Mouse (Mus musculus) embryonic stem cell, embryonic (primary cell): ENCODE measurements at regions not wholly inside any gene's neighbourhood (a gene's known extent, or its start where the extent isn't known, plus 50 kb on each side); places are given as distances from the start of the nearest gene placed in this dataset.

Experiments
- CTCF ChIA-PET, 4 experiments: fragments of 300-600 bp in 2 of 4; fragments of 350-600 bp in 2 of 4; sonication (Branson Sonifier 250); formaldehyde crosslinking; loops; one replicate each; lab custom pipeline; 2022; ENCODE audit warnings: inconsistent platforms in 2 of 4; lab: Charles Lee
- POLR2A ChIA-PET, 4 experiments: fragments of 300-600 bp in 2 of 4; fragments of 350-600 bp in 2 of 4; sonication (Branson Sonifier 250); formaldehyde crosslinking; loops; one replicate each; lab custom pipeline; 2022; ENCODE audit warnings: antibody characterized with exemption in 4 of 4, inconsistent platforms in 1 of 4; lab: Charles Lee

GRCm38 (mm10) chr13:52042867-52043266 lies 196.4 kb downstream of the Gadd45g start:
- ChIA-PET CTCF (no interaction called here), POLR2A (interaction anchor here in 1 of 4 experiments (1.2 kb wide), 1 partner anchor 197 kb away, joined by 3 read pairs; the partner anchor contains the start of gene Gadd45g)

DNA sequence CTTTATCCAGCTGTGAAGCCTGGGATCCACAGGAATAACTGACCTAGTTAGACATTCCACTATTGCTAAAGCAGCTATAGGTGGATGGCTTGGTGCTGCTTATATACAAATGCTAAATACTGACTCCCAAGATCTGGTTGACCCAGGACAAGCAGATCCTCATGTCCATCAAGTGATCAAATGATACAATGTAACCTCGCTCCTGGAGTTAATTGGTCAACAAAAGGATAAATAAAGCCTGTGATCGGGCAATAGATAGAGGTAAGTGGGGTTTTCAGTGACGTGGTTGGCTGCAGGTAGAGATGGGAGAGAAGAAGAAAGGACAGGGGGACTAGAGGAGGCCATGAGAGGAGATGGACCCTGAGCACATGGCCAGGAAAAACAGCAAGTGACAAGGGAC lies 197.4 kb downstream of the Gadd45g start:
- CTCF ChIA-PET = interaction anchor here in 1 of 4 experiments (0.6 to 0.7 kb wide), 2 partner anchors 66 to 157 kb away, joined by 4 to 8 read pairs; no protein-coding TSS in a partner anchor

GRCm38 (mm10) chr13:52045349-52045748 lies 198.9 kb downstream of the Gadd45g start:
- ChIA-PET POLR2A (interaction anchor here in 2 of 4 experiments (1.0 to 1.4 kb wide), 3 partner anchors 24 to 199 kb away, joined by 3 to 4 read pairs (median 4); partner anchors contain the start of gene Gadd45g (in 1 of the 2)), CTCF (interaction anchor here in 1 of 4 experiments (0.6 kb wide), 3 partner anchors 9 to 581 kb away, joined by 3 to 8 read pairs (median 7); no protein-coding TSS in a partner anchor)

More for the DNA sequence above, 197.4 kb downstream of the Gadd45g start:
- POLR2A ChIA-PET = interaction anchor here in 2 of 4 experiments (0.7 to 1.2 kb wide), 4 partner anchors 17 to 198 kb away, joined by 3 to 5 read pairs (median 3); partner anchors contain the start of gene Gadd45g (in 1 of the 2)

- POLR2A ChIA-PET = interaction anchor here in 3 of 4 experiments (0.6 to 1.0 kb wide), 4 partner anchors 142 to 199 kb away, joined by 3 to 4 read pairs (median 4); partner anchors contain the start of gene Gadd45g (in 1 of the 3)
- CTCF ChIA-PET = interaction anchor here in 1 of 4 experiments (0.7 kb wide), 1 partner anchor 516 kb away, joined by 5 read pairs; no protein-coding TSS in a partner anchor
Measured at GRCm38 (mm10) chr13:52046020-52046419, 199.5 kb downstream of the Gadd45g start.

- POLR2A ChIA-PET = interaction anchor here in 3 of 4 experiments (0.6 to 1.9 kb wide), 5 partner anchors 15 to 200 kb away, joined by 3 to 6 read pairs (median 4); partner anchors contain the start of gene Gadd45g (in 1 of the 3)
- CTCF ChIA-PET = interaction anchor here in 1 of 4 experiments (0.7 kb wide), 1 partner anchor 515 kb away, joined by 5 read pairs; no protein-coding TSS in a partner anchor
Measured at GRCm38 (mm10) chr13:52046700-52047099, 200.2 kb downstream of the Gadd45g start.

GRCm38 (mm10) chr13:52047937-52048336 lies 201.5 kb downstream of the Gadd45g start:
- POLR2A ChIA-PET = interaction anchor here in 3 of 4 experiments (0.5 to 2.6 kb wide), 13 partner anchors 8 to 1963 kb away, joined by 3 to 11 read pairs (median 3); no protein-coding TSS in a partner anchor
- CTCF ChIA-PET = interaction anchor here in 1 of 4 experiments (0.6 kb wide), 1 partner anchor 184 kb away, joined by 3 read pairs; no protein-coding TSS in a partner anchor

DNA sequence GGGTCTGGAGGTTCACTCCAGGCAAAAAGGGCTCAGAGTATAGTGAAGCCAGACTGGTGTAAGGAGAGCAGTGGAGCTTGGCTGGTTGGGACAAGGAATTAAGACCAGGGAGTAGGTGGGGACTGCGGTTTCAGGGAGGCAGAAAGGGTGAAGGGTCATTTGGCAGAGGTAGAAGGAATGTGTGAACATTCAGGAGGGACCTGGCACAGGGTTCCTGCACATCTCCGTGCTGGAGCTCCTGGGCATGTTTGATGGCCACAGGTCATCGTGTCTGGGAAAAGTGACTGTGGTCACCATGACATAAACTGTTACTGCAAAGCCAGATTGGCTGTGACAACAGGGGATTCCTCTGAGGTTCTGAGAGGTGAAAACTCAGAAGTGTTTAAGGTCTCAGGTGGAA lies 202.3 kb downstream of the Gadd45g start:
- ChIA-PET CTCF (no interaction called here), POLR2A (interaction anchor here in 2 of 4 experiments (1.0 to 2.6 kb wide), 7 partner anchors 9 to 84 kb away, joined by 3 to 11 read pairs (median 3); no protein-coding TSS in a partner anchor)

DNA sequence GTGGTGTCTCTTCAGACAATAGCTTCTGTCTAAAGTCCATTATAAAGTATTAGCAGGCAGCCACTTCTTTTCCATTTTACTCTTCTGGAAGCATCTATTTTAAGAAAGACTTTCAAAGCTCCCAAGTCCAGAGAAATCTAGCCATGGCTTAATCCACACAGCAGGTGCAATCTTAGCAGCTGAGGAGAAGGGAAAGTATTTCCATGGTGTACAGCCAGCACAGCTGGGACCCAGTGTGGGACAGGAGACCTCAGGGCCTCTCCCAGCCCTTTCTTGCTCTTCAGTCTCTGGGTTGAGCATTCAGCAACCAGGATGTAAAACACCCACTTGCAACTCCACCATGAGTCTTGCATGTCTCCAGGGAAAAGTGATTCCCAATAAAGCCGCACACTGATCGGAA lies 202.8 kb downstream of the Gadd45g start:
- CTCF ChIA-PET = no interaction called here

DNA sequence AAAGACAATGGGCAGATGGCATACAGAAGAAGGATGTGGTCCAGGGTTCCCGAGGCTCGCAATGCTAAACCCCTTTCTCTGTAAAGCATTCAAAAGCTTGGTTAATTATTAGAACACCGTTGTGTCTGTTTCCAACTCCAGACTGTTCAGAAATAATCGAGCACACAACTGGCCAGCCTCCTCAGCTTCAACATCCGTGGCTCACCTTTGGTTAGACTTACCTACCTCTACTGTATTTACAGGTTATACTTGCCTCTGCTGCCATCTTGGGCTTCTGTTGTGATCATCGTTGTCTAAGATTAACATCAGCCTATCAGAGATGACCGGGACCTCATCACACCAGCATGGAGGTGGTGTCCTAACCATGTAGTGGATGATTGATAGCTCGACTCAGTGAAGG lies 209.3 kb downstream of the Gadd45g start:
- ChIA-PET POLR2A (no interaction called here), CTCF (no interaction called here)

More for the DNA sequence above, 202.8 kb downstream of the Gadd45g start:
- POLR2A ChIA-PET = interaction anchor here in 2 of 4 experiments (1.0 to 2.6 kb wide), 4 partner anchors 9 to 22 kb away, joined by 3 to 11 read pairs (median 8); no protein-coding TSS in a partner anchor

DNA sequence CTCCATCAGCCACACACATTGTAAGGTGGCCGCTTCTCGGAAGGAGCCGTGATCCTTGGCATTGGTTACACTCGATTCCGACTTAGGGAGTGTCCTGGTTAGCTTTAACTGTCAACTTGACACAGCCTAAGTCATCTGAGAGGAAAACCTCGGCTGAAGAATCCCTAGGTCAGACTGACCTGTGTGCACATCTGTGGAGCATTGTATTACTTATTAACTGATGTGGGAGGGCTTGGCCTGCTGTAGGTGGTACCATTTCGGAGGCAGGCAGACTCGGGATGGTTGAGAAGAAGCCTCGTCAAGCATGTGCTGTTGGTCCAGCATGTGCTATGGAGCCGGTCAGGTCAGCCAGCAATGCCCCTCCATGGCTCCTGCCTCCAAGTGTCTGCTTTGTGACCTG lies 211.0 kb downstream of the Gadd45g start:
- ChIA-PET POLR2A (interaction anchor here in 1 of 4 experiments (0.5 to 2.9 kb wide), 3 partner anchors 9 to 81 kb away, joined by 3 to 11 read pairs (median 7); no protein-coding TSS in a partner anchor), CTCF (no interaction called here)

- POLR2A ChIA-PET = interaction anchor here (0.6 to 2.9 kb wide), 7 partner anchors 11 to 160 kb away, joined by 3 to 11 read pairs (median 3); no protein-coding TSS in a partner anchor
- CTCF ChIA-PET = interaction anchor here in 1 of 4 experiments (0.6 kb wide), 2 partner anchors 27 to 194 kb away, joined by 3 read pairs; no protein-coding TSS in a partner anchor
Measured at GRCm38 (mm10) chr13:52059756-52060417, 213.4 kb downstream of the Gadd45g start.

DNA sequence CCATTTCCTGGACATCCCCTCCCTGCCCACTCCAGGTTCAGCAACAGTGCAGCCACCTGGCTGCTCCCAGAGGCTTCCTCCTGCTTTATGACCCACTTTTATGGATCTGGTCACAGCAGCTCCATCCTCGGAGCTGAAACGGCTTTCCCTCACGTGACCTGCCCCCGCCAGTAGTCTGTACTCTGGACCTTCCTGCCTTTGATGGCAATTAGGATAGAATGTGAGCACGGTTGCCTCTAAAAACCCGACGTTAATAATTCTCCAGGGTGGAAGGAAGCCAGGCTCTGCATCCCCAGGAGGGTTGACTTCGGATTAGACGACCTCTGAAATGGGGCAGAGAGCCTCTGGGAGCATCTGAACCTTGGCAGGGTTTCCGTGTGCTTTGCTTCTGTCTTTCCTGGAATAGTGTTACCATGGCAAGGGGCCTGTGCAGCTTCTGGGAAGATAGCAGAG lies 214.0 kb downstream of the Gadd45g start:
- POLR2A ChIA-PET = interaction anchor here in 3 of 4 experiments (0.6 to 2.9 kb wide), 5 partner anchors 12 to 161 kb away, joined by 3 to 11 read pairs (median 4); no protein-coding TSS in a partner anchor
- CTCF ChIA-PET = interaction anchor here in 1 of 4 experiments (0.6 kb wide), 1 partner anchor 27 kb away, joined by 3 read pairs; no protein-coding TSS in a partner anchor

DNA sequence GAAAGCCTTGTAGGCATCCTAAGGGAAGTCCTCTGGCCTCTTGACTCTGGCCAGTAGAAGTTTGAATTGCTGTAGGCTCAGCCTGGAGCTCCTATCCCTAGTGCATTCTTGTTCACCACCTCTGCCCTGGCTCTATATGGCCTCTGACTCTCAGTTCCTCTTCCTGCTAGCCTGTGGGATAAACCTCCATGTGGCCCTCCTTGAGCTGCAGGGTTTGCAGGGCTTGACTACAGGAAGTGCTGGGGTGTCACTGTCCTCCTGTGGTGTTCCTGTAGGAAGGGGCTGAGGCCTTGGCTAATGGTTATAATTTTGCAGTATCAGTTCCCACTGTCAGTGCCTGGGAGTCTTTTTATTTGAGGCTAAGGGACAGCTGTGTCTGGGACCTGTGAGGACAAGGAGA lies 215.0 kb downstream of the Gadd45g start:
- POLR2A ChIA-PET = interaction anchor here in 3 of 4 experiments (0.6 to 2.4 kb wide), 14 partner anchors 9 to 410 kb away, joined by 3 to 10 read pairs (median 4); partner anchors contain the start of gene Secisbp2 (in 1 of the 3)
- CTCF ChIA-PET = interaction anchor here in 1 of 4 experiments (1.4 kb wide), 1 partner anchor 220 kb away, joined by 3 read pairs; no protein-coding TSS in a partner anchor

DNA sequence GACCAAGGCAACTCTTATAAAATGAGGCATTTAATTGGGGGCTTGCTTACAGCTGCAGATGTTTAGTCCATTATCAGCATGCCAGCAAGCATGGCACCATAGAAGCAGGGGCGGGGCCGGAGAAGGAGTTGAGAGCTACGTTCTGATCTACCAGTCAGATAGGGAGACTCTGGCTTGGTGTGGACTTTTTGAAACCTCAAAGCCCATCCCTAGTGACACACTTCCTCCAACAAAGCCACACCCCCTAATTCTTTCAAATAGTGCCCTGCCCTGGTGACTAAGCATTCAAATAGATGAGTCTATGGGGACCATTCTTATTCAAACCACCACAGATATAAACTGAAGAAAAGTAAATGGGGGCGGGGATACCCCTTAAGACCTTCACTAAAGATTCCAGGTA lies 215.4 kb downstream of the Gadd45g start:
- ChIA-PET POLR2A (interaction anchor here in 3 of 4 experiments (0.6 to 2.4 kb wide), 14 partner anchors 9 to 410 kb away, joined by 3 to 10 read pairs (median 4); partner anchors contain the start of gene Secisbp2 (in 1 of the 3)), CTCF (interaction anchor here in 1 of 4 experiments (1.4 kb wide), 1 partner anchor 220 kb away, joined by 3 read pairs; no protein-coding TSS in a partner anchor)

- POLR2A ChIA-PET = interaction anchor here in 2 of 4 experiments (0.7 to 2.4 kb wide), 7 partner anchors 8 to 216 kb away, joined by 3 to 8 read pairs (median 6); no protein-coding TSS in a partner anchor
- CTCF ChIA-PET = interaction anchor here in 1 of 4 experiments (1.2 kb wide), 1 partner anchor 218 kb away, joined by 3 read pairs; no protein-coding TSS in a partner anchor
Measured at GRCm38 (mm10) chr13:52062576-52062975, 216.1 kb downstream of the Gadd45g start.

- CTCF ChIA-PET = interaction anchor here in 1 of 4 experiments (1.2 kb wide), 1 partner anchor 158 kb away, joined by 4 read pairs; no protein-coding TSS in a partner anchor
- POLR2A ChIA-PET = interaction anchor here in 2 of 4 experiments (0.6 to 0.8 kb wide), 2 partner anchors 8 to 216 kb away, joined by 4 read pairs; no protein-coding TSS in a partner anchor
Measured at GRCm38 (mm10) chr13:52065274-52065673, 218.8 kb downstream of the Gadd45g start.

DNA sequence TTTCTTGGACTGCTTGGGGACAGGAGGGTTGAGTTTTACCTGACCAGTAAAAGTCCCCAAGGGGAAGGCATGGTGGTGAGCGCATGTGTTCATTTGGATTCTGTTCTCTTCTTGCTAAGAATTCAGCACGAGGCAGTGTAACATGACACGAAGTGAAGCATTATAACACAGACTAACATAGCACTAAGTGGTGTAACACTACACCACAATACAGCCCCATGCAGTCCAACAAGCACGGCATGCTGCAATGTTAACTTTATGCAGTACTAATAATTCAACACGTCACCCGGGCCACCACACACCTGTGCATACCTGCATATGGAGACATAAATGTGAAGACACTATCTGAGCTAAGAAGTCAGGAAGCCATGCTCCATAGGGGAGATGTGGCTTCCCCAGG lies 219.2 kb downstream of the Gadd45g start:
- POLR2A ChIA-PET = no interaction called here
- CTCF ChIA-PET = no interaction called here

DNA sequence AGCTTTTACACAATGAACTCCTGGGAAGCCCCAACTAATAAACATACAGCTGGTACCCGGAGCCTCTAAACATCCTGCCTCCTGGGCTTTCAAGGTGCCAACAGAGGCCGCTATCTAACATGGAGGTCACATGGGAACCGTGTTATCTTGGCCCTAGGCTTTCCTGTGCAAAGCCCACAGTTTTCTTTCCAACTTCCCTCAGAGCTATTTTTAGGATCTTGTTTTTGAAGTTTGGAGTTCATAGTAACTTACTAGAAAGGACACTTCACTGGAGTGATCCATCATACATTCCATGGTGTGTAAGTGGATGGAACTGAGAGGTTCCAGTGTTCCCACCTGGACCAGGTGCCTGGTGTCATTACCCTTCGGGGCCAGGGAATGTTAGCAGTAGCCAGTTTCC lies 220.6 kb downstream of the Gadd45g start:
- CTCF ChIA-PET = interaction anchor here in 1 of 4 experiments (0.5 kb wide), 1 partner anchor 222 kb away, joined by 3 read pairs; no protein-coding TSS in a partner anchor
- POLR2A ChIA-PET = interaction anchor here in 1 of 4 experiments (0.6 kb wide), 1 partner anchor 31 kb away, joined by 3 read pairs; no protein-coding TSS in a partner anchor
